ENCODE assay signal across 21 mouse cellular contexts in genomic region chr3:152064166-152064565, GRCm38 (mm10).
DNase-seq lines count a peak whose midpoint lies in the region; ATAC-seq and TF ChIP-seq lines count a peak whose summit lies in the region.
"Had no signal": no experiment of that assay in that cellular context is flagged by ENCODE, and none has a peak within 500 bp of the region (broad histone marks: within the 10 kb centered on the region; RNA-seq: fewer than 3 reads in every experiment).

No protein-coding gene starts in this region.

- peak; percentile 39 for DNase-seq in kidney, adult 11 months
- no peak for DNase-seq in kidney, adult 18-20 months
- DNase-seq in kidney, adult 2 months: peak; percentile 60
- DNase-seq in kidney, postnatal 25 days: no peak
- peak; percentile 61 for DNase-seq in kidney, adult 9 months
- DNase-seq in kidney, postnatal 14 days: peak; percentile 27
- no peak for DNase-seq in kidney, postnatal 4 days
- DNase-seq: adrenal gland, adult 2 months; adrenal gland, adult 8-10 months; adrenal gland, postnatal 10 days; adrenal gland, postnatal 14 days; adrenal gland, postnatal 25 days; adrenal gland, postnatal 36 days; B cell, adult 2 months; cerebellum, adult 11 months; cerebellum, adult 11-12 months had no signal

- H3K27ac ChIP-seq in kidney, adult 2 months (ENCODE audit: insufficient read depth, low read depth, low read length): peak overlapping the region; percentile 43; the same call in 1 of the 2 replicates
- no peak overlapping the region for H3K27ac ChIP-seq in kidney, embryonic 15.5 days

- no peak overlapping the region for H3K4me2 ChIP-seq in kidney, embryonic 15.5 days

- no peak overlapping the region for H3K4me3 ChIP-seq in kidney, adult 2 months (ENCODE audit: insufficient read depth, low read depth, low read length)
- H3K4me3 ChIP-seq in kidney, embryonic 15.5 days (replicated peaks): no peak overlapping the region

- no peak overlapping the region for H3K9ac ChIP-seq in kidney, embryonic 15.5 days

- no peaks in the 10 kb centered on the region for H3K9me3 ChIP-seq in kidney, embryonic 15.5 days (replicated peaks)
- H3K9me3 ChIP-seq: G1E had no signal

- no peak for TF ChIP-seq CTCF in kidney, adult 2 months (conservative IDR thresholded peaks at IDR 0.05; ENCODE audit: insufficient read depth, insufficient read length, low read depth, low read length)

- 60% methylated on average over 2 of the region's 2 CpGs for WGBS in kidney, adult 2 months
- 76% methylated on average over 2 of the region's 2 CpGs for WGBS in kidney, embryonic 15.5 days

- no peak; the same call in 1 of the 2 replicates for ATAC-seq in kidney, embryonic 15.5 days (replicated peaks; ENCODE audit: low FRiP score)
- ATAC-seq: activated CD4-positive, CD25-positive, alpha-beta regulatory T cell, adult 4 months; CD4-positive, CD25-positive, alpha-beta regulatory T cell, adult 4 months had no signal

- no peaks in the 10 kb centered on the region for H3K27me3 ChIP-seq in kidney, adult 2 months (replicated peaks; ENCODE audit: control insufficient read depth, insufficient read depth, low read length)
- H3K27me3 ChIP-seq in kidney, embryonic 15.5 days: no peaks in the 10 kb centered on the region
- H3K27me3 ChIP-seq: CH12.LX had no signal

- no peaks in the 10 kb centered on the region for H3K36me3 ChIP-seq in kidney, adult 2 months (ENCODE audit: control insufficient read depth, insufficient read depth, low read length)
- H3K36me3 ChIP-seq in kidney, embryonic 15.5 days: no peaks in the 10 kb centered on the region
- H3K36me3 ChIP-seq: G1E had no signal

- no peak for TF ChIP-seq POLR2A in kidney, adult 2 months (IDR thresholded peaks at IDR 0.05; ENCODE audit: low read depth, low read length)

- peaks cover 5% of the 10 kb centered on the region; the same call in 1 of the 2 replicates for H3K4me1 ChIP-seq in kidney, adult 2 months (ENCODE audit: control insufficient read depth, insufficient read depth, low read length)
- H3K4me1 ChIP-seq in kidney, embryonic 15.5 days: peaks cover 14% of the 10 kb centered on the region

Comparison
In these comparisons a context has a peak if more than half of its experiments do, and no peak if none do; other contexts are left out.
1. DNase-seq: peak in kidney, adult 11 months (single experiment), kidney, adult 2 months (single experiment), kidney, adult 9 months (single experiment) and kidney, postnatal 14 days (single experiment); none in kidney, adult 18-20 months (single experiment), kidney, postnatal 25 days (0 of 2) and kidney, postnatal 4 days (0 of 2).